Mouse (Mus musculus) spleen, adult 2 months (tissue): Measurements from ENCODE around the gene Ppp2r5e.

Experiments used
- CTCF ChIP-seq: fragments of 200-500 bp; IDR thresholded peaks from 2 replicates; pipeline ENCODE4 v1.5.1; 2011; ENCODE audit warnings: mild to moderate bottlenecking, inconsistent platforms; ENCODE audit not compliant: insufficient read depth, insufficient read length, insufficient replicate concordance; ENCODE audit errors: extremely low read depth
- POLR2A ChIP-seq: fragments of 200-500 bp; IDR thresholded peaks from 2 replicates; pipeline ENCODE4 v1.6.1; 2011; ENCODE audit warnings: low read depth, low read length, inconsistent platforms

- TF ChIP-seq CTCF: no peak
- TF ChIP-seq POLR2A: no peak
Observed at GRCm38 (mm10) chr12:75616158-75616791, 20.2 kb upstream of the Ppp2r5e start.
